Mouse (Mus musculus): Measurements from ENCODE around the gene Gm17651.

DNA sequence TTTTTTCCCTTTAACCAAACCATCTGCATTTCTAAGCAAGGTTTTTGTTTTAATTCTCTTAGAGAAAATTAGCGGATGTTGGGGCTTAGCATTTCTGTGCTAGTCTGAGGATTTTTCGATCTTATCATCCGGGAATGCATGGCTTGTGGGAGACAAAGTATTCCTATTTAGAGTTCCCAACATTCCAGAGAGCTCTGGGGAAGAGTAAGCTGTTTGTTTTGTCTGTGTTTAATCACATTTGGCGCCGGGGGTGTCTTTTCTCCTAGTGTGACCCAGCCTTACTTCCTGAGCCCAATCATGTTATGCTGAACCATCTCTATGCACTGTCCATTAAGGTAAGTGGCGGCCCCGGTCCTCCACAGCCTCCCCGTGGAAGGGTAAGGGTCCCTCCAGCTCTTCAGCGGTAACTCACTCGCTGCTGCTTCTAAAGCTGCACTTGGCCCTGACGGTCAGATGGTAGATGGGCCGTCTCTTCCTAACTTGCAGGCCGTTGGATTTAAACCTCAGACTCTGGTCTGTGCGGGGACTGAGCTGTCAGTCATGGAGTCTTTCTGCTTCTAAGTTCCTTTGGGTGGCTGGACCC lies 7.3 kb downstream of the Gm17651 start:
- TF ChIP-seq CTCF (IDR thresholded peaks at IDR 0.05; ENCODE audit: low read depth) (no peak), EP300 (IDR thresholded peaks at IDR 0.05; ENCODE audit: low read depth) (no peak)
